ENCODE assay signal across 1 mouse cellular context in the genomic region with DNA sequence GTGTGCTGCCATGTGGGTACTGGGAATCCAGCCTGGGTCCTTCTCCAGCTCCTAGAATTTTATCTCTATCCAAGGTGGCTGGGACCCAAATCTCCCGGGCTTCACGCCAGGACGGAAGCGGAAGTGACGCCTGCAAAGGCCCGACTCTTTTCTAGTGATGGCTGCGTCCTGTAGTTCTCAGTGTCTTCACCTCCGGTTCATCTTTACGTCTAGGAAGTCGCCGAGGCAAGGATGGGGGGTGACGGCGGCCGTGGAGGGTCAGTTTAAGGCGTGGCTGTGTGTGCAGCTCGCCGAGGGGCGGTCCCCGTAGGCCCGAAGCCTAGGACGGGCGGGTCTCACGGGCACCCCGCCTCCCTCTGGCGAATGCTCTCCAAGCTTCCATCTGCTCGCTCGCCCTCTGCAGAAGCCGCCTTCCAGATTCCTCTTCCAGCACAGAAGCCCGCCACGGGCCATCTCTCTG.
TF ChIP-seq lines count a peak whose summit lies in the region.

Gene Zfp846, plus strand, starts transcription at position 117 of the 460 bp plus-strand sequence.

TF ChIP-seq in CH12.LX, 34 proteins besides CTCF, POLR2A, EP300 and RAD21 (continued from another document):
- TF ChIP-seq NRF1 (IDR thresholded peaks at IDR 0.05; ENCODE audit: low read depth, low read length) (peak; percentile 53), ZC3H11A (IDR thresholded peaks at IDR 0.05; ENCODE audit: low read depth, low read length) (no peak), MAZ (IDR thresholded peaks at IDR 0.05; ENCODE audit: low read depth, low read length) (no peak), MXI1 (IDR thresholded peaks at IDR 0.05; ENCODE audit: low read depth, low read length) (no peak; the same call in 1 of the 2 replicates), USF1 (IDR thresholded peaks at IDR 0.05; ENCODE audit: low read depth, low read length) (no peak), PAX5 (IDR thresholded peaks at IDR 0.05; ENCODE audit: low read length) (no peak), ZKSCAN1 (IDR thresholded peaks at IDR 0.05; ENCODE audit: borderline replicate concordance, low read depth, low read length) (no peak), UBTF (IDR thresholded peaks at IDR 0.05; ENCODE audit: low read depth, low read length) (no peak), IRF4 (IDR thresholded peaks at IDR 0.05; ENCODE audit: low read depth, low read length) (no peak; the same call in none of the 2 replicates), CHD1 (IDR thresholded peaks at IDR 0.05; ENCODE audit: low read depth, low read length) (no peak), MAX (IDR thresholded peaks at IDR 0.05; ENCODE audit: low read length) (peak; percentile 66; the same call in 1 of the 2 replicates), ZMIZ1 (IDR thresholded peaks at IDR 0.05; ENCODE audit: low read depth, low read length) (peak; percentile 78), BHLHE40 (IDR thresholded peaks at IDR 0.05; ENCODE audit: low read depth, low read length) (0 out of 2 replicates have a peak, but pooled peaks have one; percentile 12), POLR2AphosphoS2 (IDR thresholded peaks at IDR 0.05; ENCODE audit: low read depth, low read length) (no peak), SMC3 (IDR thresholded peaks at IDR 0.05; ENCODE audit: low read depth, low read length) (no peak), KAT2A (IDR thresholded peaks at IDR 0.05; ENCODE audit: insufficient replicate concordance, low read length) (peak; percentile 89; the same call in 1 of the 2 replicates), MEF2A (IDR thresholded peaks at IDR 0.05; ENCODE audit: borderline replicate concordance, low read depth, low read length) (no peak; the same call in 1 of the 2 replicates), TBP (conservative IDR thresholded peaks at IDR 0.05; ENCODE audit: low read depth, low read length) (peak; percentile 70)
